9 mouse cellular contexts compared by ENCODE assay signal in the genomic region with DNA sequence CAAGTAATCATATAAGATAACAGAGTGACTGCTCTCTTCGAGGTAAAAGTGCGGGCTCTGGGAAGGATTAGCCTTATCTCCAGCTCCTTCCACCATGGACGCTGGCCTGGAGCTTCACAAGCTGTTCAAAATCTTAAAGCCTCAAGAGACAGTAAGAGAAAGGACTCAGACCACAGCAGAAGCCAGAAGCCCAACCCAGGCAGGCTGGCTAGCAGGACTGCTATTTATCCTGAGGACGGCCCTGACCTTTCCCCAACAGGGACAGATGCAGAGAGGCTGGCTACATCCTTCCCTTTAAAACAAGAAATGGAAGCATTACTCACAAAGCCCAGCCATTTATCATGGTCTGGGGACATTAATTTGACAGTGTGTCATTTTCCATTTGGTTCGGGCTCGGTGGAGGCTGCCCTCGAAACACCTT. TPM values are rescaled to one million over a fixed set of nuclear protein-coding genes. Genes with fewer than 3 reads are reported as not detected.
DNase-seq lines count a peak whose midpoint lies in the region; ATAC-seq and TF ChIP-seq lines count a peak whose summit lies in the region.
"Had no signal": no experiment of that assay in that cellular context is flagged by ENCODE, and none has a peak within 500 bp of the region (broad histone marks: within the 10 kb centered on the region; RNA-seq: fewer than 3 reads in every experiment).

No protein-coding gene starts in this region.

- peaks cover 65% of the 10 kb centered on the region for H3K4me1 ChIP-seq in heart, embryonic 10.5 days
- peaks cover 6% of the 10 kb centered on the region for H3K4me1 ChIP-seq in heart, adult 2 months (ENCODE audit: control insufficient read depth, insufficient read depth, low read length)
- peaks cover 6% of the 10 kb centered on the region; the same call in 1 of the 2 replicates for H3K4me1 ChIP-seq in midbrain, postnatal 0 days (ENCODE audit: insufficient read depth, low read length)
- H3K4me1 ChIP-seq in midbrain, embryonic 16.5 days (ENCODE audit: control insufficient read depth, insufficient read depth, low read length) = peaks cover 9% of the 10 kb centered on the region
- H3K4me1 ChIP-seq in hindbrain, postnatal 0 days (ENCODE audit: insufficient read depth, low read length) = peaks cover 11% of the 10 kb centered on the region

- ATAC-seq in midbrain, postnatal 0 days (ENCODE audit: low FRiP score) = no peak
- ATAC-seq in midbrain, embryonic 16.5 days = no peak
- 0 out of 2 replicates have a peak, but pooled peaks have one; percentile 11 for ATAC-seq in hindbrain, postnatal 0 days
- ATAC-seq in frontal cortex, adult (ENCODE audit: low TSS enrichment) = no peak

- H3K36me3 ChIP-seq in heart, embryonic 10.5 days = no peaks in the 10 kb centered on the region
- no peaks in the 10 kb centered on the region for H3K36me3 ChIP-seq in heart, adult 2 months (ENCODE audit: control insufficient read depth, insufficient read depth, low read length)
- H3K36me3 ChIP-seq in midbrain, postnatal 0 days (ENCODE audit: insufficient read depth, low read length) = no peaks in the 10 kb centered on the region
- no peaks in the 10 kb centered on the region for H3K36me3 ChIP-seq in midbrain, embryonic 16.5 days (ENCODE audit: control insufficient read depth, insufficient read depth, low read length)
- no peaks in the 10 kb centered on the region for H3K36me3 ChIP-seq in hindbrain, postnatal 0 days (ENCODE audit: insufficient read depth, low read length)
- H3K36me3 ChIP-seq: liver, embryonic 15.5 days had no signal

- H3K9ac ChIP-seq in heart, adult 2 months (ENCODE audit: low read depth, low read length) = no peak overlapping the region
- no peak overlapping the region for H3K9ac ChIP-seq in midbrain, postnatal 0 days (replicated peaks; ENCODE audit: low read length, poor library complexity, severe bottlenecking)
- H3K9ac ChIP-seq in midbrain, embryonic 16.5 days (ENCODE audit: low read depth, low read length) = no peak overlapping the region
- no peak overlapping the region for H3K9ac ChIP-seq in hindbrain, postnatal 0 days (replicated peaks; ENCODE audit: low read length)
- H3K9ac ChIP-seq: liver, embryonic 15.5 days had no signal

- H3K27ac ChIP-seq in heart, embryonic 10.5 days = no peak overlapping the region
- no peak overlapping the region for H3K27ac ChIP-seq in heart, adult 2 months
- H3K27ac ChIP-seq in midbrain, postnatal 0 days (ENCODE audit: low read depth, low read length) = no peak overlapping the region
- H3K27ac ChIP-seq in midbrain, embryonic 16.5 days (ENCODE audit: low read length) = no peak overlapping the region
- H3K27ac ChIP-seq in hindbrain, postnatal 0 days = no peak overlapping the region
- H3K27ac ChIP-seq: liver, embryonic 15.5 days had no signal

- no peak overlapping the region for H3K4me2 ChIP-seq in midbrain, postnatal 0 days (ENCODE audit: low read depth, low read length, poor library complexity, severe bottlenecking)
- H3K4me2 ChIP-seq in midbrain, embryonic 16.5 days (ENCODE audit: low read length) = no peak overlapping the region
- no peak overlapping the region for H3K4me2 ChIP-seq in hindbrain, postnatal 0 days (ENCODE audit: low read depth, low read length)
- H3K4me2 ChIP-seq: liver, embryonic 15.5 days had no signal

- intact Hi-C loops in heart, adult 2 months (cut with DNase I) = no loop called here

- WGBS in heart, embryonic 10.5 days = 8% methylated on average over 7 of the region's 7 CpGs
- 15% methylated on average over 7 of the region's 7 CpGs for WGBS in heart, adult 2 months
- 40% methylated on average over 7 of the region's 7 CpGs for WGBS in midbrain, postnatal 0 days
- WGBS in midbrain, embryonic 16.5 days = 26% methylated on average over 7 of the region's 7 CpGs
- 38% methylated on average over 7 of the region's 7 CpGs for WGBS in hindbrain, postnatal 0 days

- TF ChIP-seq EP300 in heart, adult 2 months (IDR thresholded peaks at IDR 0.05; ENCODE audit: insufficient read depth, low read depth, low read length) = no peak

- no peak for TF ChIP-seq POLR2A in heart, adult 2 months (IDR thresholded peaks at IDR 0.05; ENCODE audit: insufficient read depth, low read depth, low read length)

- no peaks in the 10 kb centered on the region for H3K79me2 ChIP-seq in heart, adult 2 months (replicated peaks; ENCODE audit: control insufficient read depth, insufficient read depth, low read length)

- H3K27me3 ChIP-seq in heart, embryonic 10.5 days (ENCODE audit: insufficient read depth, poor library complexity, severe bottlenecking) = peaks cover 100% of the 10 kb centered on the region
- no peaks in the 10 kb centered on the region; the same call in 1 of the 2 replicates for H3K27me3 ChIP-seq in heart, adult 2 months (ENCODE audit: control insufficient read depth, insufficient read depth, low read length)
- H3K27me3 ChIP-seq in midbrain, postnatal 0 days (ENCODE audit: insufficient read depth, low read length) = 0 out of 2 replicates have a peak, but pooled peaks cover 4% of the 10 kb centered on the region
- 0 out of 2 replicates have a peak, but pooled peaks cover 8% of the 10 kb centered on the region for H3K27me3 ChIP-seq in midbrain, embryonic 16.5 days (ENCODE audit: control insufficient read depth, insufficient read depth, low read depth, low read length)
- no peaks in the 10 kb centered on the region for H3K27me3 ChIP-seq in hindbrain, postnatal 0 days (ENCODE audit: insufficient read depth, low read length)

- H3K9me3 ChIP-seq in heart, embryonic 10.5 days = no peaks in the 10 kb centered on the region
- no peaks in the 10 kb centered on the region for H3K9me3 ChIP-seq in midbrain, postnatal 0 days (ENCODE audit: low read length)
- H3K9me3 ChIP-seq in midbrain, embryonic 16.5 days (replicated peaks; ENCODE audit: control insufficient read depth, low read length, poor library complexity, severe bottlenecking) = no peaks in the 10 kb centered on the region
- H3K9me3 ChIP-seq in hindbrain, postnatal 0 days (ENCODE audit: low read length) = no peaks in the 10 kb centered on the region
- H3K9me3 ChIP-seq: liver, embryonic 15.5 days had no signal

- peak overlapping the region; percentile 7; the same call in 1 of the 2 replicates for H3K4me3 ChIP-seq in heart, embryonic 10.5 days
- no peak overlapping the region for H3K4me3 ChIP-seq in heart, adult 2 months
- H3K4me3 ChIP-seq in midbrain, postnatal 0 days (ENCODE audit: low read depth, low read length) = no peak overlapping the region
- no peak overlapping the region for H3K4me3 ChIP-seq in midbrain, embryonic 16.5 days (ENCODE audit: low read depth, low read length)
- H3K4me3 ChIP-seq in hindbrain, postnatal 0 days (ENCODE audit: low read length) = no peak overlapping the region
- H3K4me3 ChIP-seq: liver, embryonic 15.5 days had no signal

- no peak for DNase-seq in heart, embryonic 10.5 days (ENCODE audit: low spot score)
- no peak for DNase-seq in heart, adult 2 months
- peak; percentile 49 for DNase-seq in midbrain, postnatal 0 days (ENCODE audit: low spot score)
- DNase-seq in adrenal gland, adult 2 months = peak; percentile 92
- peak; percentile 42 for DNase-seq in hindbrain, postnatal 0 days (ENCODE audit: low spot score)
- no peak for DNase-seq in thymus, postnatal 4 days

- TF ChIP-seq CTCF in heart, adult 2 months (IDR thresholded peaks at IDR 0.05) = no peak
- no peak for TF ChIP-seq CTCF in midbrain, postnatal 0 days (IDR thresholded peaks at IDR 0.05)
- TF ChIP-seq CTCF in hindbrain, postnatal 0 days (IDR thresholded peaks at IDR 0.05; ENCODE audit: low read depth) = no peak

RNA-seq across cellular contexts. Expression of a gene that starts 46.2 kb away (rescaled TPM):
- 15.6 and 25.4 TPM in 2 replicates for polyA plus RNA-seq in heart, embryonic 10.5 days (2016; fragmentation: Nextera tagmentation; extraction: Ambion mirVana)
- total RNA-seq in heart, adult 2 months (2021) = 10 to 100 TPM; 16.5 to 16.8 TPM
- polyA plus RNA-seq in heart, adult 2 months (2012; rRNA removed) = 15.7 and 16.6 TPM in 2 replicates
- 82.2 and 94.9 TPM in 2 replicates for total RNA-seq in midbrain, postnatal 0 days (2014; rRNA removed)
- polyA plus RNA-seq in midbrain, postnatal 0 days (2015; fragmentation: Nextera tagmentation; extraction: Ambion mirVana) = 20.2 and 21.8 TPM in 2 replicates
- polyA plus RNA-seq in midbrain, embryonic 16.5 days (2015; fragmentation: Nextera tagmentation; extraction: Ambion mirVana) = 27.4 and 29.7 TPM in 2 replicates
- 100 to 1,000 TPM; 106 to 160 TPM for total RNA-seq in adrenal gland, adult 2 months (2021)
- polyA plus RNA-seq in adrenal gland, adult 2 months (2012; rRNA removed) = 193 and 277 TPM in 2 replicates
- total RNA-seq in hindbrain, postnatal 0 days (2014; rRNA removed) = 74.1 and 81.3 TPM in 2 replicates
- 15.5 and 17.7 TPM in 2 replicates for polyA plus RNA-seq in hindbrain, postnatal 0 days (2015; fragmentation: Nextera tagmentation; extraction: Ambion mirVana)

Comparison
In these comparisons a context has a peak if more than half of its experiments do, and no peak if none do; other contexts are left out.
1. DNase-seq: peak in midbrain, postnatal 0 days (single experiment), adrenal gland, adult 2 months (single experiment) and hindbrain, postnatal 0 days (single experiment); none in heart, embryonic 10.5 days (single experiment), heart, adult 2 months (0 of 2) and thymus, postnatal 4 days (single experiment).